Mouse (Mus musculus) MEL (cell line): Measurements from ENCODE around the gene Iqcf5.

Source experiments
- CHD2 ChIP-seq: IDR thresholded peaks from 2 replicates; pipeline ENCODE4 v1.6.1; 2011; ENCODE audit warnings: low read length, improper control_type of control experiment
- CTCF ChIP-seq, 3 experiments: IDR thresholded peaks in 2 of 3; conservative IDR thresholded peaks in 1 of 3; 2 replicates each; pipeline ENCODE4 v1.5.1; 2011 to 2012; ENCODE audit warnings: low read length in 3 of 3, low read depth in 2 of 3, mild to moderate bottlenecking in 2 of 3, improper control_type of control experiment in 1 of 3, inconsistent platforms in 1 of 3, mixed read lengths in 1 of 3, moderate library complexity in 1 of 3; ENCODE audit not compliant: control insufficient read depth in 1 of 3, insufficient read depth in 1 of 3, poor library complexity in 1 of 3, severe bottlenecking in 1 of 3
- HCFC1 ChIP-seq: IDR thresholded peaks from 2 replicates; pipeline ENCODE4 v1.6.1; 2012; ENCODE audit warnings: low read depth, mild to moderate bottlenecking, inconsistent platforms, low read length, improper control_type of control experiment, moderate library complexity
- MAX ChIP-seq: IDR thresholded peaks from 2 replicates; pipeline ENCODE4 v1.6.1; 2011; ENCODE audit warnings: low read length, improper control_type of control experiment
- RAD21 ChIP-seq: IDR thresholded peaks from 2 replicates; pipeline ENCODE4 v1.6.1; 2011; ENCODE audit warnings: mild to moderate bottlenecking, low read depth, low read length, improper control_type of control experiment
- RCOR1 ChIP-seq: IDR thresholded peaks from 2 replicates; pipeline ENCODE4 v1.6.1; 2012; ENCODE audit warnings: low read depth, mild to moderate bottlenecking, inconsistent platforms, low read length, improper control_type of control experiment
- TAL1 ChIP-seq: IDR thresholded peaks from 2 replicates; pipeline ENCODE4 v1.6.1; 2012; ENCODE audit warnings: mild to moderate bottlenecking, inconsistent platforms, low read length, moderate library complexity, mixed read lengths
- UBTF ChIP-seq: IDR thresholded peaks from 2 replicates; pipeline ENCODE4 v1.6.1; 2012; ENCODE audit warnings: low read depth, mild to moderate bottlenecking, inconsistent platforms, low read length, improper control_type of control experiment, moderate library complexity, borderline replicate concordance; ENCODE audit not compliant: insufficient read depth
- ZC3H11A ChIP-seq: IDR thresholded peaks from 2 replicates; pipeline ENCODE4 v1.6.1; 2012; ENCODE audit warnings: low read depth, mild to moderate bottlenecking, inconsistent platforms, low read length, improper control_type of control experiment
- ZMIZ1 ChIP-seq: IDR thresholded peaks from 2 replicates; pipeline ENCODE4 v1.6.1; 2012; ENCODE audit warnings: low read depth, mild to moderate bottlenecking, inconsistent platforms, low read length, improper control_type of control experiment, moderate library complexity

GRCm38 (mm10) chr9:106469317-106469716 lies 45.1 kb upstream of the Iqcf5 start:
- no peak for TF ChIP-seq CHD2
- no peak for TF ChIP-seq ZMIZ1
- peak in 2 of 3 experiments; percentile 30 to 36; a peak in 4 of 6 replicates for TF ChIP-seq CTCF (IDR thresholded peaks at IDR 0.05 in 2 of 3, conservative IDR thresholded peaks at IDR 0.05 in 1 of 3; ENCODE audit: control insufficient read depth in 1 of 3, insufficient read depth in 1 of 3, low read depth in 2 of 3, low read length in 3 of 3, poor library complexity in 1 of 3, severe bottlenecking in 1 of 3)
- no peak for TF ChIP-seq RCOR1
- no peak for TF ChIP-seq HCFC1
- no peak for TF ChIP-seq TAL1
- no peak for TF ChIP-seq MAX
- TF ChIP-seq ZC3H11A: no peak
- no peak; the same call in 1 of the 2 replicates for TF ChIP-seq RAD21
- TF ChIP-seq UBTF: no peak
